Mouse (Mus musculus) hindbrain, postnatal 0 days (tissue): ENCODE results near the gene Dclk2. TPM values are rescaled to one million over a fixed set of nuclear protein-coding genes. Genes with fewer than 3 reads are reported as not detected.

Experiments
- ATAC-seq: fragments of 200-750 bp; cut with Nextera tagmentation; 2 replicates; pipeline ENCODE4 v1.8.0; 2017; ENCODE audit warnings: mild to moderate bottlenecking, moderate TSS enrichment, moderate library complexity
- DNase-seq: peaks from one replicate; pipeline ENCODE4 v3.0.0-alpha.2; 2015; ENCODE audit warnings: low spot score
- H3K27ac ChIP-seq: fragments of 300-500 bp; sonication (generic); 2 replicates; pipeline ENCODE4 v1.5.1; 2014; ENCODE audit warnings: mild to moderate bottlenecking
- H3K27me3 ChIP-seq: fragments of 300-500 bp; sonication (generic); 2 replicates; pipeline ENCODE4 v1.6.1; 2014; ENCODE audit warnings: low read length, mixed read lengths; ENCODE audit not compliant: insufficient read depth
- H3K36me3 ChIP-seq: fragments of 300-500 bp; sonication (generic); 2 replicates; pipeline ENCODE4 v1.6.1; 2014; ENCODE audit warnings: low read length, mixed read lengths; ENCODE audit not compliant: insufficient read depth
- H3K4me1 ChIP-seq: fragments of 300-500 bp; sonication (generic); 2 replicates; pipeline ENCODE4 v1.6.1; 2014; ENCODE audit warnings: antibody characterized with exemption, low read length, mixed read lengths; ENCODE audit not compliant: insufficient read depth
- H3K4me2 ChIP-seq: fragments of 300-500 bp; sonication (generic); 2 replicates; pipeline ENCODE4 v1.6.1; 2014; ENCODE audit warnings: low read depth, mild to moderate bottlenecking, low read length, moderate library complexity, mixed read lengths
- H3K4me3 ChIP-seq: fragments of 300-500 bp; sonication (generic); 2 replicates; pipeline ENCODE4 v1.5.1; 2014; ENCODE audit warnings: low read length
- H3K9ac ChIP-seq: fragments of 300-500 bp; sonication (generic); replicated peaks from 2 replicates; pipeline ENCODE4 v1.6.1; 2014; ENCODE audit warnings: mild to moderate bottlenecking, low read length, moderate library complexity, mixed read lengths
- H3K9me3 ChIP-seq: fragments of 300-500 bp; sonication (generic); 2 replicates; pipeline ENCODE4 v1.6.1; 2016; ENCODE audit warnings: low read length, mixed read lengths
- CTCF ChIP-seq: IDR thresholded peaks from 2 replicates; pipeline ENCODE4 v1.5.1; 2016; ENCODE audit warnings: antibody characterized with exemption, control low read depth, low read depth
- WGBS: fragments of 180-500 bp; shearing (Covaris S2); extraction: QIAGEN DNeasy Blood & Tissue Kit; methylation state at CpG from one replicate; pipeline ENCODE4 v1.1.7; 2014; 5-methylcytosine and 5-hydroxymethylcytosine counted together
- polyA plus RNA-seq: library from polyadenylated mRNA; unstranded; fragments of >200 nt; fragmentation: Nextera tagmentation; extraction: Ambion mirVana; gene quantifications from 2 replicates; pipeline ENCODE4 v1.2.1, GENCODE M21; 2015
- total RNA-seq: library from RNA; depleted of rRNA; stranded (reverse); fragments of >200 nt; gene quantifications from 2 replicates; pipeline ENCODE4 v1.2.3, GENCODE M21; 2014

Gene Dclk2
- total and polyA plus RNA-seq, 2 experiments from 2014 or later, result 69.6 to 159 TPM

DNA sequence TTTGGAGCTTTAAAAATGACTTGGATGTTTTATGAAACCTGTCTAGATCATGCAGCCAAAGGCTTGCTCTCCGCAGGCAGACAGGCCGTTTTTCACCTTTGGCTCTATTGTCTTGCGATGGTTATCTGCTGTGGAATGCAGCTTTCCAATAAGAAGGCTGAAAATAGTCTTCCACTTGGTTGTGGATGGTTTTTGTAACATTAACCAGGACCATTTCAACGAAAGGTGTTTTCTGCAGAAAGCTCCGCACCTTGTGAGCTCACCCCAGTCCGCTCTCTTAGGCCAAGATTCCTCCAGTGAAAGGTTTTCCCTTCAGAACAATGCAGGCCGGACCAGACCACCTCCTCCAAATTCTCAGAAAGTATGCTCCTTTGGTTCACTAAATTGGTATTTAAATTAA lies 160.2 kb downstream of the Dclk2 start:
- ATAC-seq (no peak), DNase-seq (no peak)
- Histone ChIP-seq H3K36me3 (no peaks in the 10 kb centered on the region), H3K4me2 (0 out of 2 replicates have a peak overlapping the region, but pooled peaks have one; percentile 1), H3K4me1 (no peaks in the 10 kb centered on the region), H3K9me3 (no peaks in the 10 kb centered on the region), H3K9ac (no peak overlapping the region), H3K27me3 (no peaks in the 10 kb centered on the region), H3K4me3 (no peak overlapping the region), H3K27ac (no peak overlapping the region)
- TF ChIP-seq CTCF, result no peak
- WGBS, result 74% methylated on average over 7 of the region's 7 CpGs

DNA sequence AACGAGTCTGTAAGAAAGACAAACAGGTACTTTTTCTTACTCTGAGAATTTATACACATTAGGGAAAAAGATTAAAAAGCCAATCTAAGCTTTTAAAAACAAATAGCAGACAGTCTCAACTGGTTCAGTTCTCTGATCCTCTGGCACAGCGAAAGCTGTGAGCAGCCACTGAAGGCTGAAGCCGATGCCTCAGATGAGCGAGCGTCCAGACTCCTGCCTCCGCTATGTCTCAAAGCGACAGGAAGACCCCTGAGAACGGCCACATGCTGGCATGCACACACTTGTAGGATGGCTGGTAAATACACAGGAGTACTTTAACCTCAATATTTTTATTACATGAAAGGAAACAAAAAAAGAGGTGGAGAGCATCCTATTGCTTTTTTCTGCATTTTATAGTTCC lies 160.8 kb downstream of the Dclk2 start:
- Histone ChIP-seq H3K4me3 (no peak overlapping the region), H3K27me3 (no peaks in the 10 kb centered on the region), H3K4me2 (peak overlapping the region; percentile 25), H3K36me3 (no peaks in the 10 kb centered on the region), H3K9ac (peak overlapping the region; percentile 28; the same call in 1 of the 2 replicates), H3K27ac (peak overlapping the region; percentile 48; the same call in 1 of the 2 replicates), H3K4me1 (no peaks in the 10 kb centered on the region), H3K9me3 (no peaks in the 10 kb centered on the region)
- no peak for TF ChIP-seq CTCF
- no peak for ATAC-seq
- no peak for DNase-seq
- 48% methylated on average over 8 of the region's 8 CpGs for WGBS

DNA sequence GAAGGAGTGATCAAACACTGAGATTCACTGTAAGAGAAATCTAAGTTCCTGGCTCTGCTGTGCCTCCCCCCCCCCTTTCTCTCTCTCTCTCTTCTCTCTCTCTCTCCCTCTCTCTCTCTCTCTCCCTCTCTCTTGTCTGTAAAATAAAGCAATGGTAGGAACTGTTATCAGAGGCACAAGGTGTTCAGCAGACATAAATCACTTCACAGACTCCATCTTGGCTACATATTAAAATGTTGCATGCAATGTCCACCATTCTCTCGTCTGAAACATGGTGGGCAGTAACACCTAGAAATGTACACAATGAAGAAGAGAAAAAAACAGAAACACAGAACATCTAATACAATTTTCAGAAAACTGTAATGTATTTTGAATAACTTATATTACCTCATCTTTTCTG lies 161.3 kb downstream of the Dclk2 start:
- 0 out of 2 replicates have a peak overlapping the region, but pooled peaks have one; percentile 12 for H3K27ac ChIP-seq
- no peak for TF ChIP-seq CTCF
- no peak overlapping the region for H3K4me3 ChIP-seq
- H3K36me3 ChIP-seq, result no peaks in the 10 kb centered on the region
- no peak overlapping the region; the same call in 1 of the 2 replicates for H3K9ac ChIP-seq
- DNase-seq, result no peak
- no peaks in the 10 kb centered on the region for H3K4me1 ChIP-seq
- WGBS, result 71% methylated on average over 1 of the region's 1 CpGs
- H3K27me3 ChIP-seq, result no peaks in the 10 kb centered on the region
- H3K9me3 ChIP-seq, result no peaks in the 10 kb centered on the region
- no peak for ATAC-seq
- peak overlapping the region; percentile 25; the same call in 1 of the 2 replicates for H3K4me2 ChIP-seq

DNA sequence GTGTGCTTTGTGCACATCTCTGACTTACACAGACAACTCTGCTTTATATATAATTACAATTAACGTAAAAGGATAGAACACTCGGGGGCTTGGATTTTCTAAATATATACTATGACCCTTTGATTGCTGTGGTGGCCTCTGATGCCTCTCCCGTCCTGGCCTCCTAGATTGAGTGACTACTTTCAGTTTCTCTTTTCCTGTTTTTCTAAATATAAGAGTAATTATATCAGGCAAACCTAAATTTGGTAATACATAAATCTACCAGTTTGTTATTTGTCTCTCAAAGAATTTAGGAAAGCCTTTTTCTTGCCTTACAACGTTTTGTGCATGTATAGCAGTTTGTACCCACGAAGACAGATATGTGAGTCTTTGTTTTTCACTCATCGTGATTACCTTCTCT lies 161.9 kb downstream of the Dclk2 start:
- Histone ChIP-seq H3K4me3 (no peak overlapping the region), H3K27ac (no peak overlapping the region), H3K9ac (no peak overlapping the region; the same call in 1 of the 2 replicates), H3K9me3 (no peaks in the 10 kb centered on the region), H3K36me3 (no peaks in the 10 kb centered on the region), H3K4me2 (peak overlapping the region; percentile 25), H3K4me1 (no peaks in the 10 kb centered on the region), H3K27me3 (no peaks in the 10 kb centered on the region)
- no peak for DNase-seq
- ATAC-seq, result no peak
- WGBS, result 70% methylated on average over 6 of the region's 6 CpGs
- no peak for TF ChIP-seq CTCF

DNA sequence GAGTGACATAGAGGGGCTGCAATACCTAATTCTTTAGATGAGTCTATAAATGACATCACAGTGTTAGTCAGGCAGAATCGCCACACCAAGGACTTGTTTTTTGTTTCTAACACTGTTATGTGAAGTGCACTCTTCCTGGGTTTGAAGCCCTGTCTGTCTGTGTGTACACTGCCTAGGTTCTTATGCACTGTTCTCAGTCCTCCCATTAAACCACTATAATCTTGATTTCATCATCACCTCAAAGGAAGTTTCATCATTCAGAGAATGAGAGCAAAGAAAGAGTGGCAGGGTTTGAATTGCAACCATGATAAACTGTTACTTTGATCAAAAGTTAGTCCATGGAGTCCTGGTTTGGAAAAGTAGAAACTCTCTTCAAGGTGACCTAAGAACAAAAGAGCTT lies 164.1 kb downstream of the Dclk2 start:
- WGBS, result 81% methylated on average over 1 of the region's 1 CpGs
- H3K9me3 ChIP-seq, result no peaks in the 10 kb centered on the region
- no peak overlapping the region for H3K9ac ChIP-seq
- H3K27ac ChIP-seq, result no peak overlapping the region
- H3K4me3 ChIP-seq, result no peak overlapping the region
- H3K27me3 ChIP-seq, result no peaks in the 10 kb centered on the region
- no peak for TF ChIP-seq CTCF
- DNase-seq (peak; percentile 1), ATAC-seq (no peak)
- H3K36me3 ChIP-seq, result no peaks in the 10 kb centered on the region
- no peaks in the 10 kb centered on the region for H3K4me1 ChIP-seq
- H3K4me2 ChIP-seq, result no peak overlapping the region

DNA sequence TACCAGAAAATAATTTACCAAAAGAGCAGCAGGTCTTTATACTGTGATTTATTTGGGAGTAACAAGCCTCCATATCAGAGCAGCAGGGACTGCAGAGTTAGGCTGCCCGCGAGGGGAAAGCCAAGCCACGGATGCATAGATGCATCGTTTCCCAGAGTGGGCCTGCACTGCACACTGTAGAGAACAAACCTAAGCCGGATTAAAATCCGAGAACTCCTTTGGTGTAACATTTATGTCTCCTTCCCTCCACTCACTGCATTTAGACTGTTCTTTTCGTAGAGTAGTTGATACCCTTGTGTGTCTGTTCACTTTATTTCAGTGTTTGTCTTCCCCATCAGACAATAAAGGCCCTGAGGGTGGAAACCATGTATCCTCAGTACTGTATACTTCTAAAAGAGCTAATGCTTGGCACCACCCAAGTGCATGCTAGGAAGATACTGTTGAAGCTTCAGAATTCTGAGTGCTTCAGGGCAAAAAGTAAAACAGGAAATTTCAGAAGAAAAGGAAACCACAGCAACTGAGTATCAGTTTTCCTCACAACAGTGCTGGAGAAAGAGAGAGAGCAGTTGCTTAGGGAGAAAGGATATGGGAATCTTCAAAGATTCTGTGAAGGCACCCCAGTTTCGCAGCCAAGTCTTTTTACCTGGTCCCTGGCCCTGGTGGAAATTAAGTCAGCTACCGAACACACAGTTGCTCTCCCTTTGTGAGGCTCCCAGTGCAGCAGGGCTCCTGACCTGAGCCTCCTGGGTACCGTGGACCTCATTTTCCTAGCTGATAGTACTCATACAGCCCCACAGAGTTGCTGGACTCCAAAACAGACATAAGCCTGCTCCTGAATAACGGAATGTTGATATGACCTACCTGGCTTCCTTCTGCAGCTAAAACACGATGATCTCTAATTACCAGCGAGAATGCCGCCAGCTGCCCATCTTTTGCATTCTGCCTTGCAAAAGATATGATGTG lies 165.8 kb downstream of the Dclk2 start:
- Histone ChIP-seq H3K27me3 (no peaks in the 10 kb centered on the region), H3K4me3 (no peak overlapping the region), H3K9me3 (no peaks in the 10 kb centered on the region), H3K27ac (peak overlapping the region; percentile 56), H3K4me2 (peak overlapping the region; percentile 21; the same call in 1 of the 2 replicates), H3K36me3 (no peaks in the 10 kb centered on the region), H3K4me1 (0 out of 2 replicates have a peak, but pooled peaks cover 3% of the 10 kb centered on the region), H3K9ac (peak overlapping the region; percentile 13; the same call in 1 of the 2 replicates)
- ATAC-seq, result 0 out of 2 replicates have a peak, but pooled peaks have one; percentile 40
- no peak for TF ChIP-seq CTCF
- no peak for DNase-seq
- 66% methylated on average over 14 of the region's 14 CpGs for WGBS
